Mouse (Mus musculus) spleen, adult 12 weeks (tissue): ENCODE results near the gene Naa10.
A peak's percentile ranks its signal among the peaks of the same experiment; 100 is the strongest.

Experiments
- DNase-seq: peaks from one replicate; pipeline ENCODE4 v3.0.0; 2022; ENCODE audit warnings: low spot score

Naa10 gene

GRCm38 (mm10) chrX:73914827-73915703, 6.7 kb downstream of the Naa10 start:
- DNase-seq = peak; percentile 77

GRCm38 (mm10) chrX:73911588-73911987, 10.2 kb downstream of the Naa10 start:
- DNase-seq = peak; percentile 25

GRCm38 (mm10) chrX:73911156-73911555, 10.6 kb downstream of the Naa10 start:
- peak; percentile 42 for DNase-seq

- DNase-seq = no peak
Observed at GRCm38 (mm10) chrX:73910451-73910850, 11.3 kb downstream of the Naa10 start.

GRCm38 (mm10) chrX:73910049-73910448, 11.7 kb downstream of the Naa10 start:
- DNase-seq = no peak

- no peak for DNase-seq
Observed at GRCm38 (mm10) chrX:73897959-73898358, 23.8 kb downstream of the Naa10 start.

- DNase-seq = peak; percentile 29
Observed at GRCm38 (mm10) chrX:73895719-73896118, 26.0 kb downstream of the Naa10 start, which contains the start of gene L1cam. Gene L1cam, minus strand, starts transcription at chrX:73896105.

GRCm38 (mm10) chrX:73892833-73893232, 28.9 kb downstream of the Naa10 start:
- no peak for DNase-seq

- DNase-seq = no peak
Observed at GRCm38 (mm10) chrX:73891551-73892152, 30.1 kb downstream of the Naa10 start, which contains the start of gene Avpr2. Gene Avpr2, plus strand, starts transcription at chrX:73892102.

GRCm38 (mm10) chrX:73881463-73881862, 40.3 kb downstream of the Naa10 start:
- DNase-seq = no peak

- no peak for DNase-seq
Observed at GRCm38 (mm10) chrX:73881036-73881427, 40.7 kb downstream of the Naa10 start.

- DNase-seq = no peak
Observed at GRCm38 (mm10) chrX:73880194-73881035, 41.3 kb downstream of the Naa10 start.

GRCm38 (mm10) chrX:73877014-73877413, 44.7 kb downstream of the Naa10 start:
- DNase-seq = no peak

GRCm38 (mm10) chrX:73875881-73876280, 45.9 kb downstream of the Naa10 start:
- DNase-seq = no peak

- no peak for DNase-seq
Observed at GRCm38 (mm10) chrX:73871956-73872355, 49.8 kb downstream of the Naa10 start.

GRCm38 (mm10) chrX:73871474-73871873, 50.3 kb downstream of the Naa10 start:
- no peak for DNase-seq

- no peak for DNase-seq
Observed at GRCm38 (mm10) chrX:73869334-73869733, 52.4 kb downstream of the Naa10 start.

- no peak for DNase-seq
Observed at GRCm38 (mm10) chrX:73867852-73868251, 53.9 kb downstream of the Naa10 start.

- no peak for DNase-seq
Observed at GRCm38 (mm10) chrX:73867256-73867655, 54.5 kb downstream of the Naa10 start.
